8 mouse cellular contexts compared by ENCODE assay signal in the genomic region with DNA sequence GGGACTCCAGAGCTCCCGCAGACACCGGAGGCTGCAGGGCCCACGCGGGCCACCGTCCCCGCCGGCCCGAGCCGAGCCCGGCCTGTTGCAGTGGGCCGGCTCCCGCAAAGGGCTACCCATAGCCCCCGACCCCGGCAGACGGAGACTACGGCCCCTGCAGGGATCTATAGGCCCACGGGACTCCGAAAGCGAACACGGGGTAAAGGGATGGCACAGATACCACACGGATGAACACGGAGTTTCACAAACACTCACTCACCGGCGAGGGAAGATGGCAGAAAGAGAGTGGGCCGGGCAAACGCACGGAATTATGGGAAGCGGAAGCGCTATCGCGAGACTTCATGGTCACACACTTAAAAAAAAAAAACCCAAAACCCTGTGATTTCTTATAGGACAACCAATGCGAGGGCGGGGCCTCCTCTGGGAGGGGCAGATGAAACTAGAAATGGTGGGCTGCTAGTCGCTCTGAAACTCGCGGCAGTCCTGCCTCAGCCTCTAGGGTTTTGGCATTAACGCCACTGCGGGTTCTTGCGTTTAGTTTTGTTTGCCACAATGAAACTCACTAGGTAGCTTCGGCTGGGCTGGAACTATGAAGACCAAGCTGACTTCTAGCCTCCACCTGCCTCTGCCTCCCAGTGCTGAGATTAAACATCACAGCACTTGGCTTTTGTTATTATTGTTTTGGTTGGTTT. TPM values are rescaled to one million over a fixed set of nuclear protein-coding genes. Genes with fewer than 3 reads are reported as not detected.
DNase-seq lines count a peak whose midpoint lies in the region; ATAC-seq lines count a peak whose summit lies in the region.

A gene (minus strand): TSS at position 312 of the 692 bp plus-strand sequence.

- peak within 1 kb of the TSS; percentile 72 for H3K27ac ChIP-seq in lung, embryonic 16.5 days (ENCODE audit: low read length)

- ATAC-seq in hematopoietic stem cell, adult 5-6 weeks (replicated peaks in 1 of 2; ENCODE audit: insufficient read depth in 1 of 2, low FRiP score in 2 of 2, low TSS enrichment in 1 of 2, low read depth in 1 of 2, poor library complexity in 2 of 2, severe bottlenecking in 2 of 2): peak; percentile 72 to 84
- ATAC-seq in lung, embryonic 16.5 days (ENCODE audit: low read depth): peak; percentile 81

- H3K36me3 ChIP-seq in lung, embryonic 16.5 days (ENCODE audit: control insufficient read depth, insufficient read depth, low read length): peaks cover 52% of the 10 kb centered on the region

- DNase-seq in MEL-GATA-1-ER (ENCODE audit: extremely low read depth, low read depth): peak; percentile 86
- DNase-seq in cerebellum, adult 8-10 months: peak; percentile 91
- DNase-seq in forelimb bud, embryonic 11.5 days (ENCODE audit: low read depth, low spot score): peak; percentile 97
- DNase-seq in layer of hippocampus, adult 9-10 months (ENCODE audit: low spot score): peak; percentile 86
- DNase-seq in ovary, postnatal 10 days (ENCODE audit: low spot score): peak; percentile 87
- peak; percentile 90 to 93 for DNase-seq in thymus, postnatal 10 days (ENCODE audit: low spot score in 2 of 2)

- no peaks in the 10 kb centered on the region for H3K27me3 ChIP-seq in lung, embryonic 16.5 days (ENCODE audit: control insufficient read depth, insufficient read depth, low read depth, low read length)

- peak within 1 kb of the TSS; percentile 99 for H3K9ac ChIP-seq in lung, embryonic 16.5 days (ENCODE audit: low read length)

- peak within 1 kb of the TSS; percentile 89 for H3K4me3 ChIP-seq in lung, embryonic 16.5 days (ENCODE audit: low read length)

- WGBS in lung, embryonic 16.5 days: under 1% methylated on average over 40 of the region's 40 CpGs

- H3K9me3 ChIP-seq in lung, embryonic 16.5 days (ENCODE audit: control insufficient read depth, low read length): no peaks in the 10 kb centered on the region

- H3K4me1 ChIP-seq in lung, embryonic 16.5 days (replicated peaks; ENCODE audit: control insufficient read depth, insufficient read depth, low read length): peaks cover 45% of the 10 kb centered on the region

- peak within 1 kb of the TSS; percentile 90 for H3K4me2 ChIP-seq in lung, embryonic 16.5 days (ENCODE audit: low read depth, low read length)

RNA-seq across cellular contexts. Expression of the gene that starts here (rescaled TPM):
- 696 and 1,494 TPM in 2 replicates for total RNA-seq in hematopoietic stem cell, adult 5-6 weeks (2017)
- 779 and 791 TPM in 2 replicates for polyA plus RNA-seq in lung, embryonic 16.5 days (2015; fragmentation: Nextera tagmentation; extraction: Ambion mirVana)

Comparison
In these comparisons a context has a peak if more than half of its experiments do, and no peak if none do; other contexts are left out.
1. Peak in every context shown above with its lines: DNase-seq, ATAC-seq, H3K4me3 ChIP-seq and H3K27ac ChIP-seq.